Mouse (Mus musculus): ENCODE measurements around the gene Map2. TPM values are rescaled to one million over a fixed set of nuclear protein-coding genes. Genes with fewer than 3 reads are reported as not detected.

Map2 gene
- total and polyA plus RNA-seq, 3 experiments, result 0.66 TPM; not detected in 2

DNA sequence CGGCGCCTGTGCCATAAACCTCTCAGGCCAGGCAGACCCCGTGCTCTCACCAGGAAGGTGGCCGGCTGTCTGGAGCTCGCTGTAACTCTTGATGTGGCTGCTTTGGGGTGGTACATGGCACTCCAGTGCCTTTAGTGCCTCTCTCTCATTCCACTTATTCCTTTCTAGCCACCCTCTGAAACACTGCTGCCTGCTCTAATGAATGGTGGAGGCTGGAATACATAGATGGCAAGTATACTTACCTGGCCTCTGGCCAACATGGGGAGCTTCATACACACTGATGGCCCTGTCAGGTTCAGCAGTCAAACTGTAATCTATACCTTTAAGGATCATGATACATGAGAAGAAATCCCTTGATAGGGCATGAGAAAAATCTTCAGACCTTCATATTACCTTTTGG is 102.6 kb downstream of the Map2 start:
- Histone ChIP-seq H3K27me3 (ENCODE audit: insufficient read depth, low read length) (no peaks in the 10 kb centered on the region), H3K4me1 (ENCODE audit: insufficient read depth, low read depth, low read length) (no peaks in the 10 kb centered on the region), H3K4me3 (ENCODE audit: low read depth, low read length) (no peak overlapping the region), H3K9me3 (replicated peaks) (no peaks in the 10 kb centered on the region), H3K36me3 (replicated peaks) (no peaks in the 10 kb centered on the region)
- DNase-seq (ENCODE audit: low spot score) (no peak), ATAC-seq (ENCODE audit: extremely low read depth, insufficient number of reproducible peaks, low FRiP score, poor library complexity, severe bottlenecking) (no peak)
- no peak for TF ChIP-seq POLR2AphosphoS5 (IDR thresholded peaks at IDR 0.05; ENCODE audit: insufficient replicate concordance, low read depth, low read length)
- no peak for TF ChIP-seq GATA2 (IDR thresholded peaks at IDR 0.05; ENCODE audit: borderline replicate concordance, low read depth, low read length)
- no peak for TF ChIP-seq GATA1 (IDR thresholded peaks at IDR 0.05; ENCODE audit: borderline replicate concordance, low read length)
- no peak for TF ChIP-seq TAL1 (conservative IDR thresholded peaks at IDR 0.05; ENCODE audit: low read depth, low read length)
- TF ChIP-seq CTCF (IDR thresholded peaks at IDR 0.05; ENCODE audit: low read depth, low read length), result no peak

GRCm38 (mm10) chr1:66279222-66280009 is 104.3 kb downstream of the Map2 start:
- DNase-seq (ENCODE audit: low spot score) (no peak), ATAC-seq (ENCODE audit: extremely low read depth, insufficient number of reproducible peaks, low FRiP score, poor library complexity, severe bottlenecking) (no peak)
- no peaks in the 10 kb centered on the region for H3K4me1 ChIP-seq (ENCODE audit: insufficient read depth, low read depth, low read length)
- H3K4me3 ChIP-seq (ENCODE audit: low read depth, low read length), result no peak overlapping the region
- H3K36me3 ChIP-seq (replicated peaks), result no peaks in the 10 kb centered on the region
- no peaks in the 10 kb centered on the region for H3K27me3 ChIP-seq (ENCODE audit: insufficient read depth, low read length)
- H3K9me3 ChIP-seq (replicated peaks), result no peaks in the 10 kb centered on the region
- TF ChIP-seq GATA1 (IDR thresholded peaks at IDR 0.05; ENCODE audit: borderline replicate concordance, low read length) (no peak), POLR2AphosphoS5 (IDR thresholded peaks at IDR 0.05; ENCODE audit: insufficient replicate concordance, low read depth, low read length) (no peak), GATA2 (IDR thresholded peaks at IDR 0.05; ENCODE audit: borderline replicate concordance, low read depth, low read length) (no peak), CTCF (IDR thresholded peaks at IDR 0.05; ENCODE audit: low read depth, low read length) (no peak), TAL1 (conservative IDR thresholded peaks at IDR 0.05; ENCODE audit: low read depth, low read length) (no peak)

- TF ChIP-seq GATA2 (IDR thresholded peaks at IDR 0.05; ENCODE audit: borderline replicate concordance, low read depth, low read length) (no peak), CTCF (IDR thresholded peaks at IDR 0.05; ENCODE audit: low read depth, low read length) (no peak), POLR2AphosphoS5 (IDR thresholded peaks at IDR 0.05; ENCODE audit: insufficient replicate concordance, low read depth, low read length) (no peak)
- Histone ChIP-seq H3K9me3 (replicated peaks) (no peaks in the 10 kb centered on the region), H3K4me3 (ENCODE audit: low read depth, low read length) (no peak overlapping the region), H3K36me3 (replicated peaks) (no peaks in the 10 kb centered on the region), H3K4me1 (ENCODE audit: insufficient read depth, low read depth, low read length) (no peaks in the 10 kb centered on the region), H3K27me3 (ENCODE audit: insufficient read depth, low read length) (no peaks in the 10 kb centered on the region)
- DNase-seq (ENCODE audit: low spot score) (no peak), ATAC-seq (ENCODE audit: extremely low read depth, insufficient number of reproducible peaks, low FRiP score, poor library complexity, severe bottlenecking) (no peak)
Measured at GRCm38 (mm10) chr1:66280152-66280551, 105.1 kb downstream of the Map2 start.

DNA sequence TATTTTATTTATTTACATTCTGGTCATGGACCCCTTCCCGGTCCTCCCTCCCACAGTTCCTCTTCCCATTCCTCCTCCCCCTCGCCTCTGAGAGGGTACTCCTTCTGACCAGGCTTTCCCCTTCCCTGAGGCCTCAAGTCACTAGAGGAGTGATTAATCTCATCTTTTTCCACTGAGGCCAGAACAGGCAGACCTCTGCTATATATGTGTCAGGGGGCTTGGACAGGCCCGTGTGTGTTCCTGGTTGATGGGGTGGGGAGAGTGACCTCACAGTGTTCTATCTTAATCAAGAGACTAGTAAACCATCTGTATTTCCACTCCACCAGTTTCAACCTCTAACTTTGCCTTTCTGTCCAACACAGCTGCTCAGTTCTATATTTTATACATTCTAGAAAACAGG is 107.4 kb downstream of the Map2 start:
- no peaks in the 10 kb centered on the region for H3K27me3 ChIP-seq (ENCODE audit: insufficient read depth, low read length)
- no peaks in the 10 kb centered on the region for H3K4me1 ChIP-seq (ENCODE audit: insufficient read depth, low read depth, low read length)
- DNase-seq (ENCODE audit: low spot score) (no peak), ATAC-seq (ENCODE audit: extremely low read depth, insufficient number of reproducible peaks, low FRiP score, poor library complexity, severe bottlenecking) (no peak; the same call in 1 of the 2 replicates)
- H3K4me3 ChIP-seq (ENCODE audit: low read depth, low read length), result no peak overlapping the region
- H3K9me3 ChIP-seq (replicated peaks), result no peaks in the 10 kb centered on the region
- no peak for TF ChIP-seq CTCF (IDR thresholded peaks at IDR 0.05; ENCODE audit: low read depth, low read length)
- no peaks in the 10 kb centered on the region for H3K36me3 ChIP-seq (replicated peaks)

- no peaks in the 10 kb centered on the region for H3K27me3 ChIP-seq (ENCODE audit: insufficient read depth, low read length)
- ATAC-seq (ENCODE audit: extremely low read depth, insufficient number of reproducible peaks, low FRiP score, poor library complexity, severe bottlenecking), result no peak
- H3K9me3 ChIP-seq (replicated peaks), result no peaks in the 10 kb centered on the region
- H3K36me3 ChIP-seq (replicated peaks), result no peaks in the 10 kb centered on the region
- H3K4me3 ChIP-seq (ENCODE audit: low read depth, low read length), result no peak overlapping the region
- no peak for TF ChIP-seq CTCF (IDR thresholded peaks at IDR 0.05; ENCODE audit: low read depth, low read length)
- TF ChIP-seq GATA1 (IDR thresholded peaks at IDR 0.05; ENCODE audit: borderline replicate concordance, low read length), result no peak
- no peak for TF ChIP-seq TAL1 (conservative IDR thresholded peaks at IDR 0.05; ENCODE audit: low read depth, low read length)
- no peak for TF ChIP-seq GATA2 (IDR thresholded peaks at IDR 0.05; ENCODE audit: borderline replicate concordance, low read depth, low read length)
- no peak for TF ChIP-seq POLR2AphosphoS5 (IDR thresholded peaks at IDR 0.05; ENCODE audit: insufficient replicate concordance, low read depth, low read length)
- H3K4me1 ChIP-seq (ENCODE audit: insufficient read depth, low read depth, low read length), result no peaks in the 10 kb centered on the region
- no peak for DNase-seq (ENCODE audit: low spot score)
Measured at GRCm38 (mm10) chr1:66288987-66289386, 113.9 kb downstream of the Map2 start.

DNA sequence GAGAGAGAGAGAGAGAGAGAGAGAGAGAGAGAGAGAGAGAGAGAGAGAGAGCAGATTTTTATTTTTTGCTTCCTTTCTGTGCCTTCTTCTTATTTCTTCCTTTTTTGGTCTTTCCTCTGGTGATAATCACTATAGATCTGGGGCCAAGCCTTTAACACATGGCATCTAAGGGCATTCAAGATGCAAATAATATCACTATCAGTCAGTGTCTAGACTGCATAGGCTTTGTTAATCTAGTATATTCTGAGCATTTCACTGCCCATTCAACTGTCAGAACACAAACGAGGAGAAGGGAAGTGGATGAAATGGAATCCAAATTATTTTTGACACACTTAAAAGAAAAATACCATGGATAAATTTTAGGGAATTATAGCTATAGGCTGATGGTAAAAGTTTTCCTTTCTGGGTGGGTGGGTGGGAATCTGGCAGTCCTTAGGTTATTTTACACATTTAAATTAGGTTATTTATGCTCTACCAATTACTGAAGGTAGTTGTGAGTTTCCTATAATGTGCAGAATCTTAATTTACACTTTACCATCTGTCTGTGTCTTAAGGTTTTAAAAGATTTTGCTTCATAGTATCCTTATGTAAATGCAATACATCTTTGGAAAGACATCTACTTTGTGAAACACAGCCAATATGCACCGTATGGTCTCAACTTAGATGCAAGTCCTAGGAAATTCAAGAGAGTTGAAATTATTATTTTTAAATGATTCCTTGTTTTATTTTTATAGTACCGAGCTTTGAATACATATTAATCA is 117.2 kb downstream of the Map2 start:
- ATAC-seq (ENCODE audit: extremely low read depth, insufficient number of reproducible peaks, low FRiP score, poor library complexity, severe bottlenecking), result no peak
- DNase-seq (ENCODE audit: low spot score), result no peak
- no peaks in the 10 kb centered on the region for H3K9me3 ChIP-seq (replicated peaks)
- TF ChIP-seq CTCF (IDR thresholded peaks at IDR 0.05; ENCODE audit: low read depth, low read length) (no peak), GATA1 (IDR thresholded peaks at IDR 0.05; ENCODE audit: borderline replicate concordance, low read length) (no peak)
- H3K4me3 ChIP-seq (ENCODE audit: low read depth, low read length), result no peak overlapping the region
- no peaks in the 10 kb centered on the region for H3K4me1 ChIP-seq (ENCODE audit: insufficient read depth, low read depth, low read length)
- H3K27me3 ChIP-seq (ENCODE audit: insufficient read depth, low read length), result no peaks in the 10 kb centered on the region
- H3K36me3 ChIP-seq (replicated peaks), result no peaks in the 10 kb centered on the region

Data from G1E (cell line).